Mouse (Mus musculus): ENCODE measurements around the gene Arsb.

DNA sequence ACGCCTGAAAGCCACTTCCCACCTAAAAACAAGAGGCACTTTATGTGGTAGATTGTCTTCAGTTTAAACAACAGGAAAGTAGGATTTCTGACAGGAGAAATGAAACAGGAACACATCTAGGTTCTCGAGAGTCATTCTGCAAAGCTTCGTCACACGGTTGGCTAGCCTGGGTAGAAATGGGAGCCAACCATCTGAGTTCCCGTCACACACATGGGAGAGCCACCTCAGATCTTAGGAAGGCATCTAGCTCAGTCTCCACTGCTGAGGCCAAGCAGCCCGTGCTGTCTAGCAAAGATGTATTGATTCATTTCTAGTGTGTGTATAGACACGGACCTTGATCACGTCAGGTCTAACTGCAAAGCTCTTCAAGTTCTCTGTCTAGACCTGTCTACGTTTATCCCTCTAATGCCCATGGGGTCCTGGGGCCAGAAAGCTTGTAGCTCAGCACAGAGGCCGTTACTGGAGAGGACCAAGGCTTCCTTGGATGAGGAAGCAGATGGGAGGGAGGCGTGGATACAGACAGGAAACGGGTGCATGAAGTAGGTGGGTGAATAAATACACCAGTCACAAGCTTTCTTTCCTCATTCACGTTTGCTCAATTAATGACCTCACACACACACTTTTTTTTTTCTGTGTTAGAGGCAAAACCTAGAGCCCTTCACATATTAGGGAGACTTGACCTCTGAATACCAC lies 129.7 kb downstream of the Arsb start:
- TF ChIP-seq CTCF (IDR thresholded peaks at IDR 0.05; ENCODE audit: low read depth, low read length) (no peak), POLR2A (IDR thresholded peaks at IDR 0.05; ENCODE audit: borderline replicate concordance, low read depth, low read length) (no peak)
